Mouse (Mus musculus): ENCODE results near the gene Scap.

DNA sequence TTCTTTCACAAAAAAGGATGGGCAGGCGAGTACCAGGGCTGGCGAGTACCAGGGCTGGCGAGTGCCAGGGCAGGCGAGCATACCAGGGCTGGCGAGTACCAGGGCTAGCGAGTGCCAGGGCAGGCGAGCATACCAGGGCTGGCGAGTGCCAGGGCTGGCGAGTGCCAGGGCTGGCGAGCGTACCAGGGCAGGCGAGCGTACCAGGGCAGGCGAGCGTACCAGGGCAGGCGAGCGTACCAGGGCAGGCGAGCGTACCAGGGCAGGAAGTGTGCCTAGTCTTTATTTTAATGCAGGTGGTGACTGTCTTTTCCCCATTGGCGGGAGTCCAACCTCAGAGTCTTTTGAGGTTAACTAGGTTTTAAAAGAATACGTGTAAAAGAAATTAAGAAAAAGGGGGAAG, 3.4 kb upstream of the Scap start:
- TF ChIP-seq CTCF (IDR thresholded peaks at IDR 0.05; ENCODE audit: borderline replicate concordance, insufficient read depth, low read depth, low read length) (no peak), POLR2A (IDR thresholded peaks at IDR 0.05; ENCODE audit: borderline replicate concordance, insufficient read depth, low read length) (no peak)
